Mouse (Mus musculus) ES-E14 (cell line): Measurements from ENCODE around the gene Lingo3. TPM values are rescaled to one million over a fixed set of nuclear protein-coding genes. Genes with fewer than 3 reads are reported as not detected.

Experiments
- DNase-seq: peaks from one replicate; pipeline ENCODE4 v3.0.0-alpha.2; 2013; ENCODE audit warnings: low read depth, low spot score
- H3K27ac ChIP-seq: 2 replicates; pipeline ENCODE4 v1.5.1; 2012; ENCODE audit warnings: low read depth, mild to moderate bottlenecking, low read length, moderate library complexity, mixed read lengths; ENCODE audit not compliant: poor library complexity, insufficient read depth, severe bottlenecking
- H3K36me3 ChIP-seq: 2 replicates; pipeline ENCODE4 v1.6.1; 2012; ENCODE audit warnings: mild to moderate bottlenecking, low read length, moderate library complexity, mixed read lengths; ENCODE audit not compliant: control insufficient read depth, poor library complexity, insufficient read depth, severe bottlenecking
- H3K4me1 ChIP-seq, 2 experiments: fragments of 150-350 bp in 1 of 2; sonication (generic) in 1 of 2; 2 replicates each; pipeline ENCODE4 v1.6.1; 2012; ENCODE audit warnings: low read length in 2 of 2, mild to moderate bottlenecking in 1 of 2, mixed read lengths in 1 of 2; ENCODE audit not compliant: control insufficient read depth in 2 of 2, insufficient read depth in 2 of 2, poor library complexity in 1 of 2
- H3K4me3 ChIP-seq, 2 experiments: fragments of 150-350 bp in 1 of 2; sonication (generic) in 1 of 2; 2 replicates each; pipeline ENCODE4 v1.5.1; 2012; ENCODE audit warnings: low read length in 2 of 2, low read depth in 1 of 2, mild to moderate bottlenecking in 1 of 2, mixed read lengths in 1 of 2; ENCODE audit not compliant: insufficient read depth in 1 of 2, poor library complexity in 1 of 2, severe bottlenecking in 1 of 2
- H3K9ac ChIP-seq: 2 replicates; pipeline ENCODE4 v1.6.1; 2012; ENCODE audit warnings: low read depth, mild to moderate bottlenecking, low read length, mixed read lengths; ENCODE audit not compliant: poor library complexity, insufficient read depth, severe bottlenecking
- H3K9me3 ChIP-seq: fragments of 150-350 bp; sonication (generic); 2 replicates; pipeline ENCODE4 v1.6.1; 2012; ENCODE audit warnings: low read depth, mild to moderate bottlenecking, low read length; ENCODE audit not compliant: control insufficient read depth, insufficient read depth
- CHD2 ChIP-seq: IDR thresholded peaks from 2 replicates; pipeline ENCODE4 v1.6.1; 2014; ENCODE audit warnings: mild to moderate bottlenecking, low read depth, low read length, inconsistent platforms
- HCFC1 ChIP-seq: IDR thresholded peaks from 2 replicates; pipeline ENCODE4 v1.6.1; 2012; ENCODE audit warnings: low read length, inconsistent platforms, borderline replicate concordance; ENCODE audit not compliant: insufficient read depth
- MAFK ChIP-seq: IDR thresholded peaks from 2 replicates; pipeline ENCODE4 v1.6.1; 2014; ENCODE audit warnings: mild to moderate bottlenecking, low read depth, low read length, inconsistent platforms; ENCODE audit not compliant: insufficient read depth
- ZC3H11A ChIP-seq: IDR thresholded peaks from 2 replicates; pipeline ENCODE4 v1.6.1; 2012; ENCODE audit warnings: low read depth, mild to moderate bottlenecking, inconsistent platforms, low read length, borderline replicate concordance
- ZNF384 ChIP-seq: IDR thresholded peaks from 2 replicates; pipeline ENCODE4 v1.6.1; 2012; ENCODE audit warnings: low read depth, low read length, inconsistent platforms
- in situ Hi-C, 2 experiments: fragments of 600-800 bp; cut with MboI; formaldehyde crosslinking; loops; one replicate each; pipeline ENCODE4 v1.15.1; 2025; ENCODE audit warnings: low sequenced_read_pairs in 2 of 2, inconsistent platforms in 1 of 2; ENCODE audit not compliant: unreplicated experiment in 2 of 2
- total RNA-seq: library from RNA; depleted of rRNA; stranded (reverse); fragments of 300-350 nt; gene quantifications from 2 replicates; pipeline ENCODE4 v1.2.3, GENCODE M21; 2012

Lingo3 gene
- total RNA-seq, 1 experiment: 2.4 TPM

DNA sequence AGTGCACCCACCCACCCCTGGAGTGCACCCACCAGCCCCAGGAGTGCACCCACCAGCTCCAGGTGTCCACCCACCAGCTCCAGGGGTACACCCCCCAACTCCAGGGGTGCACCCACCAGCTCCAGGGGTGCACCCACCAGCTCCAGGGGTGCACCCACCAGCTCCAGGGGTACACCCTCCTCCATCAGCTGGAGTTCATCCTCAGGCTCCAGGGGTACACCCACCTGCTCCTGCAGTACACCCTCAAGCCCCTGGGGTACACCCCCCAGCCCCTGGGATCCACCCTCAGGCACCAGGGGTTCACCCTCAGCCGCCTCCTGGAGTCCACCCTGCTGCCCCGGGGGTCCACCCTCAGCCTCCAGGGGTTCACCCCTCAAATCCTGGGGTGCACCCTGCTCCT, 39.5 kb downstream of the Lingo3 start:
- H3K9me3 ChIP-seq: no peaks in the 10 kb centered on the region
- peaks cover 50% of the 10 kb centered on the region for H3K36me3 ChIP-seq
- no peak for DNase-seq
- in situ Hi-C loops: no loop called here
- TF ChIP-seq MAFK (no peak), ZC3H11A (no peak)
- H3K4me3 ChIP-seq: no peak overlapping the region
- no peak overlapping the region for H3K27ac ChIP-seq
- peaks cover 10 to 20% of the 10 kb centered on the region in 2 experiments; a peak in 3 of 4 replicates for H3K4me1 ChIP-seq
- H3K9ac ChIP-seq: no peak overlapping the region

DNA sequence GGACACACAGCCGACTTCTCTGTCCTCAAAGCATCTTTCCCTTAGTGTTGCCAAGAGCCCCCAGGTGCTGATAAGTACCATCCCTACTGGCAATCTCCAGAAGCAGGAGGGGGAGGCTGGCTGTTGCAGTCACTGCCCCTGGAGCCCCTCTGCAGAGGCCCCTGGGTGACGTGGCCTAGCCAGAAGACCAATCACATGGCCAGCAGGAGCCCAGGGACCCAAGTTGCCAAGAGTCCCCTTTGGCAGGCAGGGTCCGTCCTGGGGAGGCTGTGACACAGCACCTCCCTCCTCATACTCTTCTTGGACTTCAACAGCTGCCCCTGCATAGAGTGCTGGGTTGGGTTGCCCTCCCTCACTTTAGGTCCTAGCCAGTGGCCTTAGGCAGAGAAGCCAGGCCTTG, 40.8 kb downstream of the Lingo3 start:
- H3K9me3 ChIP-seq: no peaks in the 10 kb centered on the region
- no peak for DNase-seq
- in situ Hi-C loops: no loop called here
- H3K36me3 ChIP-seq: peaks cover 50% of the 10 kb centered on the region
- H3K4me1 ChIP-seq: peaks cover 2 to 14% of the 10 kb centered on the region in 2 experiments; a peak in 3 of 4 replicates
- no peak overlapping the region for H3K9ac ChIP-seq
- TF ChIP-seq HCFC1 (no peak), CHD2 (no peak), ZC3H11A (no peak), MAFK (no peak), ZNF384 (no peak)
- H3K27ac ChIP-seq: no peak overlapping the region
- H3K4me3 ChIP-seq: no peak overlapping the region

DNA sequence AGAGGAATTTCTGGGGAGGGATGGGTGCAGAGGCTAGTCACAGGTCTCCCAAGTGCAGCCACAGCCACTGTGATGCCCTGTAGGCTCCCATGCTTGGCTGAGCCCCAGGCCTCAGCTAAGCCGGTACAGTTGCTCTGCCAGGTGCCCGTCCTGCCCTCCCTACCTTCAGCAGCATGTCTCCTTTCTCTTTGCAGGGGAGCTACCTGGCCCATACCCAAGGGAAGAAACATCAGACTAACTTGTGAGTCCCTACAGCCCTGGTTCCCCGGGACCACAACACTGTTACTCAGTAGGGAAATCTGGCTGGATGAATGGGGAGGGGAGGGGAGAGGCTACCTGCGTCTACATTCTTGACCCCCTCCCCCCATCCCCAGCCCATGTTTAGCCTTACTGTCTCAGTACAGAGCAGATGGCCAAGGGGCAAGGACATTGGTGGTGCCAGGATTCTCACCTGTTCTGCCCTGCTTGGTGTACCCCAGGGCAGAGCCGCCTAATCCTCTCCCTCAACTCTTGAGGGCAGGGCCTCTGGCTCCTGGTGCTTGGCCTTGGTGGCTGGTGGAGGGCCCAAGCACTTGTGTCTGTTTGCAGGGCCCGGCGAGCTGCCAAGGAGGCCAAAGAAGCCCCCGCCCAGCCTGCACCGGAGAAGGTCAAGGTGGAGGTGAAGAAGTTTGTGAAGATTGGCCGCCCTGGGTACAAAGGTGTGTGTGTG, 41.5 kb downstream of the Lingo3 start:
- DNase-seq: no peak
- Histone ChIP-seq H3K4me1 (peaks cover 0 to 14% of the 10 kb centered on the region in 2 experiments; a peak in 1 of 4 replicates), H3K9ac (no peak overlapping the region), H3K4me3 (no peak overlapping the region), H3K9me3 (no peaks in the 10 kb centered on the region), H3K36me3 (peaks cover 50% of the 10 kb centered on the region), H3K27ac (no peak overlapping the region)
- TF ChIP-seq MAFK (no peak), CHD2 (no peak), HCFC1 (no peak)
- in situ Hi-C loops: no loop called here

DNA sequence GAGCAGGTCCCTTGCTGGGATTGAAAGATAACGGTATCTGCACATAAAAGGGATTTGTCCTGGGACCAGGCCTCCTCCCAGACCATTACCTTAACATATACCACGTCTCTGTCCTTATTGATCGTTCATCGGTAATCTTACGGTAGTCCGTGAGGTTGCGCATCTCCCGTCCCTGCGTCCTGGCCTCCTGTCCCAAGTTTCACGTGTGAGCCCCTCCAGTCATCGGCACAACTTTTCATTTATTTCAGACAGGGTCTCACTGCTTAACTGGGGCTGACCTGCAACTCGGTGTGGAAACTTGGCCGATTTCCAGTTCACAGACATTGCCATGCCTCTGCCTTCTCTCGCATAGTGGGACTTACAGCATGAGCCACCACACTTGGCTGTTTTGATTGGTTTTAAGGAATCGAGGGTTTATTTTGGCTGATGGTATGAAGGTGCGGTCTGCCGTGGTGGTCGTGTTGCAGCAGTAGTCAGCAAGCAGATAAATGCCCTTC, 44.7 kb downstream of the Lingo3 start:
- in situ Hi-C loops: no loop called here

More for the DNA sequence above, 44.7 kb downstream of the Lingo3 start:
- H3K36me3 ChIP-seq: peaks cover 58% of the 10 kb centered on the region
- H3K27ac ChIP-seq: peak overlapping the region; percentile 96
- peak overlapping the region; percentile 80 to 91 for H3K4me3 ChIP-seq
- TF ChIP-seq MAFK (no peak), ZC3H11A (no peak), HCFC1 (no peak)
- H3K4me1 ChIP-seq: peaks cover 0 to 17% of the 10 kb centered on the region in 2 experiments; a peak in 1 of 4 replicates
- no peaks in the 10 kb centered on the region for H3K9me3 ChIP-seq
- DNase-seq: no peak
- peak overlapping the region; percentile 99 for H3K9ac ChIP-seq
